Mouse (Mus musculus) heart, adult 2 months (tissue): ENCODE measurements around the gene Fgfr2.

Source experiments
- CTCF ChIP-seq: fragments of 200-600 bp; IDR thresholded peaks from 2 replicates; pipeline ENCODE4 v1.8.1; 2022; ENCODE audit warnings: antibody characterized with exemption, mild to moderate bottlenecking, moderate library complexity
- EP300 ChIP-seq: fragments of 200-500 bp; IDR thresholded peaks from 2 replicates; pipeline ENCODE4 v1.6.1; 2011; ENCODE audit warnings: low read depth, low read length, control low read depth; ENCODE audit not compliant: insufficient read depth
- POLR2A ChIP-seq: fragments of 200-500 bp; IDR thresholded peaks from 2 replicates; pipeline ENCODE4 v1.6.1; 2011; ENCODE audit warnings: mild to moderate bottlenecking, low read depth, low read length, control low read depth; ENCODE audit not compliant: insufficient read depth

- TF ChIP-seq CTCF, result no peak
- TF ChIP-seq POLR2A, result no peak
- TF ChIP-seq EP300, result no peak
Observed at GRCm38 (mm10) chr7:130368036-130368826, 2754.9 kb downstream of the Fgfr2 start.
